Mouse (Mus musculus): ENCODE data around the gene Pcnp. TPM values are rescaled to one million over a fixed set of nuclear protein-coding genes. Genes with fewer than 3 reads are reported as not detected.
A peak's percentile ranks its signal among the peaks of the same experiment; 100 is the strongest.

Gene Pcnp
- polyA plus RNA-seq, 1 experiment from 2014 or later, result 195 TPM

GRCm38 (mm10) chr16:56068523-56069070 is 39.1 kb upstream of the Pcnp start:
- ATAC-seq (replicated peaks; ENCODE audit: low FRiP score), result no peak
- H3K9me3 ChIP-seq (ENCODE audit: control insufficient read depth, low read length), result no peaks in the 10 kb centered on the region
- no peaks in the 10 kb centered on the region for H3K36me3 ChIP-seq (ENCODE audit: control insufficient read depth, insufficient read depth, low read length)
- peaks cover 11% of the 10 kb centered on the region for H3K4me1 ChIP-seq (replicated peaks; ENCODE audit: control insufficient read depth, insufficient read depth, low read length)
- H3K4me3 ChIP-seq (ENCODE audit: low read depth, low read length), result no peak overlapping the region
- DNase-seq (ENCODE audit: low spot score), result no peak
- 87% methylated on average over 6 of the region's 6 CpGs for WGBS
- no peak overlapping the region for H3K4me2 ChIP-seq
- H3K27ac ChIP-seq (ENCODE audit: low read depth, low read length), result no peak overlapping the region
- no peak overlapping the region for H3K9ac ChIP-seq (ENCODE audit: low read depth, low read length)
- H3K27me3 ChIP-seq (replicated peaks; ENCODE audit: control insufficient read depth, insufficient read depth, low read length), result no peaks in the 10 kb centered on the region

DNA sequence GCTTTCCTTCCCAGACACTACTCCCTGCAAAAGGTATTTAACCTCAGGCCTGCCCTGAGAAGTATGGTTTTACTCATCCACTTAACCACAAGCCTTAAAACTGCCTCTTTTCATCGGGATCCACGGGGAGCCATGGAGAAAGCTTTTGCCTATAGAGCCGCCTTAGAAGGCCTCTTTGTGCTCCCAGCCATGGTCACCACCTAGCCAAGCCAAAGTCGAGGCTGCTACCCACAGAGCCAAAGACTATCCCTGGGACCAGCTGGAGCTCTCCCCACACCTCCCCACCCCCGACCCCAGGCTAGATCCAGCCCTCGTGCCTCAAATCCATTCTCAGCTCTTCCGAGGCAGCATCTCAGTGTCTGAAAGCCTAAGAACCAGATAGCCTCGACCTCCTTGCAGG is 36.6 kb upstream of the Pcnp start:
- 55% methylated on average over 8 of the region's 8 CpGs for WGBS

GRCm38 (mm10) chr16:56064334-56064990 is 34.9 kb upstream of the Pcnp start:
- Histone ChIP-seq H3K27me3 (replicated peaks; ENCODE audit: control insufficient read depth, insufficient read depth, low read length) (no peaks in the 10 kb centered on the region), H3K9ac (ENCODE audit: low read depth, low read length) (peak overlapping the region; percentile 65), H3K9me3 (ENCODE audit: control insufficient read depth, low read length) (no peaks in the 10 kb centered on the region), H3K36me3 (ENCODE audit: control insufficient read depth, insufficient read depth, low read length) (no peaks in the 10 kb centered on the region), H3K4me1 (replicated peaks; ENCODE audit: control insufficient read depth, insufficient read depth, low read length) (no peaks in the 10 kb centered on the region), H3K4me2 (peak overlapping the region; percentile 68), H3K4me3 (ENCODE audit: low read depth, low read length) (peak overlapping the region; percentile 54), H3K27ac (ENCODE audit: low read depth, low read length) (peak overlapping the region; percentile 28; the same call in 1 of the 2 replicates)
- peak; percentile 83 for ATAC-seq (replicated peaks; ENCODE audit: low FRiP score)
- peak; percentile 81 for DNase-seq (ENCODE audit: low spot score)
- 5% methylated on average over 20 of the region's 20 CpGs for WGBS

More for the DNA sequence above, 36.6 kb upstream of the Pcnp start:
- Histone ChIP-seq H3K9ac (ENCODE audit: low read depth, low read length) (no peak overlapping the region), H3K4me2 (no peak overlapping the region), H3K9me3 (ENCODE audit: control insufficient read depth, low read length) (no peaks in the 10 kb centered on the region), H3K27me3 (replicated peaks; ENCODE audit: control insufficient read depth, insufficient read depth, low read length) (no peaks in the 10 kb centered on the region), H3K4me3 (ENCODE audit: low read depth, low read length) (no peak overlapping the region), H3K36me3 (ENCODE audit: control insufficient read depth, insufficient read depth, low read length) (no peaks in the 10 kb centered on the region), H3K27ac (ENCODE audit: low read depth, low read length) (no peak overlapping the region), H3K4me1 (replicated peaks; ENCODE audit: control insufficient read depth, insufficient read depth, low read length) (no peaks in the 10 kb centered on the region; the same call in 1 of the 2 replicates)
- ATAC-seq (replicated peaks; ENCODE audit: low FRiP score) (no peak), DNase-seq (ENCODE audit: low spot score) (peak; percentile 16)

- no peak overlapping the region for H3K4me2 ChIP-seq
- no peak for ATAC-seq (replicated peaks; ENCODE audit: low FRiP score)
- no peaks in the 10 kb centered on the region for H3K4me1 ChIP-seq (replicated peaks; ENCODE audit: control insufficient read depth, insufficient read depth, low read length)
- H3K36me3 ChIP-seq (ENCODE audit: control insufficient read depth, insufficient read depth, low read length), result no peaks in the 10 kb centered on the region
- peak; percentile 22 for DNase-seq (ENCODE audit: low spot score)
- no peak overlapping the region for H3K4me3 ChIP-seq (ENCODE audit: low read depth, low read length)
- H3K9ac ChIP-seq (ENCODE audit: low read depth, low read length), result no peak overlapping the region
- WGBS, result 78% methylated on average over 11 of the region's 11 CpGs
- no peaks in the 10 kb centered on the region for H3K9me3 ChIP-seq (ENCODE audit: control insufficient read depth, low read length)
- no peaks in the 10 kb centered on the region for H3K27me3 ChIP-seq (replicated peaks; ENCODE audit: control insufficient read depth, insufficient read depth, low read length)
- no peak overlapping the region for H3K27ac ChIP-seq (ENCODE audit: low read depth, low read length)
Observed at GRCm38 (mm10) chr16:56062981-56063380, 33.4 kb upstream of the Pcnp start.

GRCm38 (mm10) chr16:56061995-56062594 is 32.6 kb upstream of the Pcnp start:
- whole genome bisulfite sequencing, result 58% methylated on average over 7 of the region's 7 CpGs

GRCm38 (mm10) chr16:56058151-56058550 is 28.6 kb upstream of the Pcnp start:
- H3K4me2 ChIP-seq, result no peak overlapping the region
- H3K27ac ChIP-seq (ENCODE audit: low read depth, low read length), result no peak overlapping the region
- H3K9me3 ChIP-seq (ENCODE audit: control insufficient read depth, low read length), result no peaks in the 10 kb centered on the region
- no peak overlapping the region for H3K4me3 ChIP-seq (ENCODE audit: low read depth, low read length)
- 75% methylated on average over 10 of the region's 10 CpGs for WGBS
- DNase-seq (ENCODE audit: low spot score) (no peak), ATAC-seq (replicated peaks; ENCODE audit: low FRiP score) (no peak)
- no peaks in the 10 kb centered on the region for H3K4me1 ChIP-seq (replicated peaks; ENCODE audit: control insufficient read depth, insufficient read depth, low read length)
- no peaks in the 10 kb centered on the region for H3K27me3 ChIP-seq (replicated peaks; ENCODE audit: control insufficient read depth, insufficient read depth, low read length)
- no peaks in the 10 kb centered on the region for H3K36me3 ChIP-seq (ENCODE audit: control insufficient read depth, insufficient read depth, low read length)
- H3K9ac ChIP-seq (ENCODE audit: low read depth, low read length), result no peak overlapping the region

More at GRCm38 (mm10) chr16:56061995-56062594, 32.6 kb upstream of the Pcnp start:
- no peak overlapping the region for H3K4me2 ChIP-seq
- no peak overlapping the region for H3K27ac ChIP-seq (ENCODE audit: low read depth, low read length)
- no peaks in the 10 kb centered on the region for H3K36me3 ChIP-seq (ENCODE audit: control insufficient read depth, insufficient read depth, low read length)
- no peaks in the 10 kb centered on the region for H3K4me1 ChIP-seq (replicated peaks; ENCODE audit: control insufficient read depth, insufficient read depth, low read length)
- H3K4me3 ChIP-seq (ENCODE audit: low read depth, low read length), result no peak overlapping the region
- no peaks in the 10 kb centered on the region for H3K9me3 ChIP-seq (ENCODE audit: control insufficient read depth, low read length)
- no peak for ATAC-seq (replicated peaks; ENCODE audit: low FRiP score)
- H3K9ac ChIP-seq (ENCODE audit: low read depth, low read length), result no peak overlapping the region
- DNase-seq (ENCODE audit: low spot score), result peak; percentile 24
- H3K27me3 ChIP-seq (replicated peaks; ENCODE audit: control insufficient read depth, insufficient read depth, low read length), result no peaks in the 10 kb centered on the region

- Histone ChIP-seq H3K9ac (ENCODE audit: low read depth, low read length) (no peak overlapping the region), H3K27me3 (replicated peaks; ENCODE audit: control insufficient read depth, insufficient read depth, low read length) (no peaks in the 10 kb centered on the region), H3K4me2 (no peak overlapping the region), H3K36me3 (ENCODE audit: control insufficient read depth, insufficient read depth, low read length) (no peaks in the 10 kb centered on the region), H3K27ac (ENCODE audit: low read depth, low read length) (no peak overlapping the region), H3K9me3 (ENCODE audit: control insufficient read depth, low read length) (no peaks in the 10 kb centered on the region), H3K4me1 (replicated peaks; ENCODE audit: control insufficient read depth, insufficient read depth, low read length) (no peaks in the 10 kb centered on the region), H3K4me3 (ENCODE audit: low read depth, low read length) (no peak overlapping the region)
- WGBS, result 82% methylated on average over 7 of the region's 7 CpGs
- no peak for ATAC-seq (replicated peaks; ENCODE audit: low FRiP score)
- DNase-seq (ENCODE audit: low spot score), result no peak
Observed at GRCm38 (mm10) chr16:56056944-56057590, 27.5 kb upstream of the Pcnp start.

DNA sequence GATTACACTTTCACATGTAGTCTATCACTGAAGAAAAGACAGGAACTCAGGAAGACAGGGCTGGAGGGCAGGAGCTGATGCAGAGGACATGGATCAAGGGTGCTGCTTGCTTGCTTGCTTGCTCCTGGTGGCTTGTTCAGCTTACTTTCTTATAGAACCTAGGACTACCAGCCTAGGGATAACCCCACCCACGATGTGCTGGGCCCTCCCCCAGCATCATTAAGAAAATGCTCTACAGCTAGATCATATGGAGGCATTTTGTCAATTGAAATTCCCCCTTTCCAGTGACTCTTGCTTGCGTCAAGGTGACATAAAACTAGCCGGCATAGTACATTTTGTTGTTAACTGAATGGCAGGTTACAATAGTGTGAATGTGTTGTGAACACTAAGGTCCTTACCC is 26.4 kb upstream of the Pcnp start:
- Histone ChIP-seq H3K9ac (ENCODE audit: low read depth, low read length) (no peak overlapping the region), H3K27ac (ENCODE audit: low read depth, low read length) (no peak overlapping the region), H3K27me3 (replicated peaks; ENCODE audit: control insufficient read depth, insufficient read depth, low read length) (no peaks in the 10 kb centered on the region), H3K36me3 (ENCODE audit: control insufficient read depth, insufficient read depth, low read length) (no peaks in the 10 kb centered on the region), H3K4me1 (replicated peaks; ENCODE audit: control insufficient read depth, insufficient read depth, low read length) (no peaks in the 10 kb centered on the region), H3K4me3 (ENCODE audit: low read depth, low read length) (no peak overlapping the region), H3K9me3 (ENCODE audit: control insufficient read depth, low read length) (no peaks in the 10 kb centered on the region), H3K4me2 (no peak overlapping the region)
- DNase-seq (ENCODE audit: low spot score) (no peak), ATAC-seq (replicated peaks; ENCODE audit: low FRiP score) (no peak)
- WGBS, result 83% methylated on average over 3 of the region's 3 CpGs

All from liver, embryonic 11.5 days (tissue).